Mouse (Mus musculus) cerebellum, adult 2 months (tissue): Measurements from ENCODE around the gene Pate4.

Source experiments
- CTCF ChIP-seq: fragments of 200-500 bp; IDR thresholded peaks from 2 replicates; pipeline ENCODE4 v1.5.1; 2011; ENCODE audit warnings: low read depth, mild to moderate bottlenecking, control low read depth, low read length, moderate library complexity, borderline replicate concordance; ENCODE audit not compliant: insufficient read depth
- POLR2A ChIP-seq: fragments of 200-500 bp; IDR thresholded peaks from 2 replicates; pipeline ENCODE4 v1.6.1; 2011; ENCODE audit warnings: low read length, control low read depth, borderline replicate concordance; ENCODE audit not compliant: insufficient read depth

DNA sequence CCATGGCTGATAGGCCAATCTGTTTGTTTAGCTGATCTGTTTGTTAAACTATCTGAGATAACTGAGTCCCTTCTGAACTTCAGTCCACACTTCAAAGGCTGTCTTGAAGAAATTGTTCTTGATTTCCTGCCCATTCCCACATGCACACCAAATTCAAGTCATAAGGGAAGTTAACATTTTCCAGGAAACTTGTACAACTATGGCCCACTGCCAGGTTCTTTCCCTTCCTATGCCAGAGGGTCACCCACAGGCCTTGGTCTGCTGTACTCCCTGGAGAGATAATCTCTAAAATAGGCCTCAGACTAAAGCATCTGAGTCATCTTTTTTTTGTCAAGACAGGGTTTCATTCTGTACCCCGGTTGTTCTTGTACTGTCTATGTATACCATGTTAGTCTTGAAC, 21.2 kb upstream of the Pate4 start:
- TF ChIP-seq CTCF, result no peak
- TF ChIP-seq POLR2A, result no peak
